Mouse (Mus musculus): ENCODE data around the gene Grm1.
"Not testable (repeated sequence)": the region's sequence is repeated elsewhere in the genome, so short reads cannot be mapped to it uniquely, and the experiment has no call there.

Gene Grm1

GRCm38 (mm10) chr10:11081611-11082398 lies at the start of gene Grm1:
Gene Grm1, minus strand, starts transcription at chr10:11082356.
- DNase-seq (ENCODE audit: low read depth), result peak; percentile 7

- DNase-seq (ENCODE audit: low read depth), result no peak
Measured at GRCm38 (mm10) chr10:11121781-11122180, 39.6 kb upstream of the Grm1 start.

GRCm38 (mm10) chr10:11098475-11099044 lies 16.4 kb upstream of the Grm1 start:
- DNase-seq (ENCODE audit: low read depth), result no peak

GRCm38 (mm10) chr10:11086348-11086747 lies 4.2 kb upstream of the Grm1 start:
- no peak for DNase-seq (ENCODE audit: low read depth)

GRCm38 (mm10) chr10:11080725-11081610 lies 1.2 kb downstream of the Grm1 start:
- DNase-seq (ENCODE audit: low read depth), result no peak

- no peak for DNase-seq (ENCODE audit: low read depth)
Measured at GRCm38 (mm10) chr10:11080013-11080724, 2.0 kb downstream of the Grm1 start.

- no peak for DNase-seq (ENCODE audit: low read depth)
Measured at GRCm38 (mm10) chr10:11079506-11079905, 2.6 kb downstream of the Grm1 start.

GRCm38 (mm10) chr10:11065136-11065535 lies 17.0 kb downstream of the Grm1 start:
- DNase-seq (ENCODE audit: low read depth), result no peak

- no peak for DNase-seq (ENCODE audit: low read depth)
Measured at GRCm38 (mm10) chr10:11061318-11062071, 20.7 kb downstream of the Grm1 start.

GRCm38 (mm10) chr10:11049361-11049760 lies 32.8 kb downstream of the Grm1 start:
- no peak for DNase-seq (ENCODE audit: low read depth)

GRCm38 (mm10) chr10:11045421-11045820 lies 36.7 kb downstream of the Grm1 start:
- DNase-seq (ENCODE audit: low read depth), result not testable (repeated sequence)

- no peak for DNase-seq (ENCODE audit: low read depth)
Measured at GRCm38 (mm10) chr10:11044455-11045106, 37.6 kb downstream of the Grm1 start.

GRCm38 (mm10) chr10:11039323-11039722 lies 42.8 kb downstream of the Grm1 start:
- DNase-seq (ENCODE audit: low read depth), result no peak

GRCm38 (mm10) chr10:11032221-11032620 lies 49.9 kb downstream of the Grm1 start:
- no peak for DNase-seq (ENCODE audit: low read depth)

GRCm38 (mm10) chr10:11025764-11026518 lies 56.2 kb downstream of the Grm1 start:
- no peak for DNase-seq (ENCODE audit: low read depth)

- DNase-seq (ENCODE audit: low read depth), result no peak
Measured at GRCm38 (mm10) chr10:11018970-11019531, 63.1 kb downstream of the Grm1 start.

- no peak for DNase-seq (ENCODE audit: low read depth)
Measured at GRCm38 (mm10) chr10:11013653-11014052, 68.5 kb downstream of the Grm1 start.

GRCm38 (mm10) chr10:10996766-10997165 lies 85.4 kb downstream of the Grm1 start:
- no peak for DNase-seq (ENCODE audit: low read depth)

GRCm38 (mm10) chr10:10991708-10992107 lies 90.4 kb downstream of the Grm1 start:
- no peak for DNase-seq (ENCODE audit: low read depth)

- DNase-seq (ENCODE audit: low read depth), result no peak
Measured at GRCm38 (mm10) chr10:10971311-10971710, 110.8 kb downstream of the Grm1 start.

Measured in c-Kit-positive CD71-positive TER-119-negative erythroid progenitor cells, embryonic 14.5 days (primary cell).